Mouse (Mus musculus) spleen, postnatal 4 days (tissue): ENCODE results near the gene Pah.

Experiments used
- DNase-seq, 2 experiments: peaks; one replicate each; pipeline ENCODE4 v3.0.0; 2022; ENCODE audit warnings: low spot score in 2 of 2

Gene Pah

GRCm38 (mm10) chr10:87503946-87504345 is 17.6 kb upstream of the Pah start:
- no peak for DNase-seq

- no peak for DNase-seq
Observed at GRCm38 (mm10) chr10:87508581-87508980, 13.0 kb upstream of the Pah start.

GRCm38 (mm10) chr10:87513052-87513451 is 8.5 kb upstream of the Pah start:
- no peak for DNase-seq

GRCm38 (mm10) chr10:87518585-87518984 is 3.0 kb upstream of the Pah start:
- no peak for DNase-seq

- DNase-seq = no peak
Observed at GRCm38 (mm10) chr10:87520401-87521116, 1.0 kb upstream of the Pah start.

- no peak for DNase-seq
Observed at GRCm38 (mm10) chr10:87534172-87534571, 12.6 kb downstream of the Pah start.

- no peak for DNase-seq
Observed at GRCm38 (mm10) chr10:87545759-87546158, 24.2 kb downstream of the Pah start.

GRCm38 (mm10) chr10:87546299-87547234 is 25.0 kb downstream of the Pah start:
- no peak for DNase-seq

- DNase-seq = no peak
Observed at GRCm38 (mm10) chr10:87552726-87553125, 31.1 kb downstream of the Pah start.

- no peak for DNase-seq
Observed at GRCm38 (mm10) chr10:87556441-87556840, 34.8 kb downstream of the Pah start.

- no peak for DNase-seq
Observed at GRCm38 (mm10) chr10:87563818-87564217, 42.2 kb downstream of the Pah start.

- no peak for DNase-seq
Observed at GRCm38 (mm10) chr10:87565712-87566111, 44.1 kb downstream of the Pah start.

GRCm38 (mm10) chr10:87572500-87572899 is 50.9 kb downstream of the Pah start:
- no peak for DNase-seq

GRCm38 (mm10) chr10:87586696-87587095 is 65.1 kb downstream of the Pah start:
- DNase-seq = no peak

GRCm38 (mm10) chr10:87593916-87594315 is 72.3 kb downstream of the Pah start:
- DNase-seq = no peak

GRCm38 (mm10) chr10:87596361-87597074 is 74.9 kb downstream of the Pah start:
- DNase-seq = no peak

- DNase-seq = no peak
Observed at GRCm38 (mm10) chr10:87597075-87597677, 75.6 kb downstream of the Pah start.

- DNase-seq = no peak
Observed at GRCm38 (mm10) chr10:87602151-87602550, 80.6 kb downstream of the Pah start.

- no peak for DNase-seq
Observed at GRCm38 (mm10) chr10:87625196-87625595, 103.6 kb downstream of the Pah start.
